Mouse (Mus musculus) embryonic stem cell, embryonic (primary cell): ENCODE results near the gene Mrpl55.
"Not testable (repeated sequence)": the region's sequence is repeated elsewhere in the genome, so short reads cannot be mapped to it uniquely, and the experiment has no call there.

Experiments used
- CTCF ChIA-PET, 4 experiments: fragments of 300-600 bp in 2 of 4; fragments of 350-600 bp in 2 of 4; sonication (Branson Sonifier 250); formaldehyde crosslinking; loops; one replicate each; lab custom pipeline; 2022; ENCODE audit warnings: inconsistent platforms in 2 of 4; lab: Charles Lee
- POLR2A ChIA-PET, 4 experiments: fragments of 300-600 bp in 2 of 4; fragments of 350-600 bp in 2 of 4; sonication (Branson Sonifier 250); formaldehyde crosslinking; loops; one replicate each; lab custom pipeline; 2022; ENCODE audit warnings: antibody characterized with exemption in 4 of 4, inconsistent platforms in 1 of 4; lab: Charles Lee

Mrpl55 gene

DNA sequence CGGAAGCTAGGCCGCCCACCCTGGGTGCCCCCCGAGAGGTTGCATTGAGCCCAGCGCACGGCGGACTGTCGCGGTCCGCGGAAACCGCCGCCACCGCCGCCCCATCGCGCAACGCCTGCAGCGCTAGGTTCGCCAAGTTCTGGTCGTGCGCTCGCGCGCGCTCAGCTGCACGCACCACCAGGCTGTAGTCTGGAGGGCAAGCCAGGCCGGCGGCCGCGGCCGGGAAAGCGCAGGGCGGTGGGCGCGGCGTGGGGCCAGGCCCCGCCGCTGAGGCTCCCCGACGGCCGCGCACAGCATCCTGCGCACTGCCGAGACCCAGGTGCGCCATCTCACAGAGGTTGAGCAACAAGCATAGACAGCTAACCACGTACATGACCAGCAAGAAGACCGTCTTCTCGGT, 25.8 kb upstream of the Mrpl55 start:
- ChIA-PET POLR2A (interaction anchor here (0.6 to 6.5 kb wide), 17 partner anchors 8 to 330 kb away, joined by 3 to 54 read pairs (median 6); partner anchors contain the start of genes Iba57 (in 2 of the 4), 2310033P09Rik (in 1 of the 4), Hist3h2a (in 1 of the 4) and Mrpl55 (in 1 of the 4)), CTCF (interaction anchor here in 2 of 4 experiments (0.9 to 1.6 kb wide), 4 partner anchors 12 to 78 kb away, joined by 3 to 4 read pairs (median 4); no protein-coding TSS in a partner anchor)

- CTCF ChIA-PET: interaction anchor here in 1 of 4 experiments (1.0 kb wide), 2 partner anchors 42 to 46 kb away, joined by 3 read pairs; no protein-coding TSS in a partner anchor
- POLR2A ChIA-PET: interaction anchor here in 3 of 4 experiments (1.0 to 6.5 kb wide), 12 partner anchors 8 to 223 kb away, joined by 3 to 54 read pairs (median 7); partner anchors contain the start of genes Iba57 (in 2 of the 3), Hist3h2a (in 1 of the 3), Mrpl55 (in 1 of the 3) and Trim17 (in 1 of the 3)
Observed at GRCm38 (mm10) chr11:59176921-59177320, 25.4 kb upstream of the Mrpl55 start.

DNA sequence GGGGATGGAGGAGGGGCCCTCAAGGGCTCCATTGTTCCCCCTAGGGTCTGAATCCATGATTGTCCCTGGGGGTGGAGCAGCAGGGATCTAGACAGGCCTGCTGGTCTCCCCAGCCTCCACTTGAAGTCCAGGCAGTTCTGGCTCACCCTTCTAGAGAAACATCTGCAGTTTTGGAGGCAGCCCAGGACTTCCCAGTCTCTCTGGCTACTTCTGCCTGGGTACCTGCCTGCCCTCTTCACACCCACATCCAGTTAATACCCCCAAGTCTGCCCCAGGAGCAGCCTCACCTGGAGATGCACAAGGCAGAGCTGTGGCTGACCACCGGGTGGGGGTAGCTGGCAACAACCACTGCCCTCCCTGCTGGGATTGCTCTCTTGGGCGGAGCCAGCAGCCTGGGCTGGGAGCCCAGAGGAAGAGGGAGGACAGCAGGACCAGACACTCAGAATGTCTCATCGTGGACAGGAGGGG, 19.4 kb upstream of the Mrpl55 start, which contains the start of gene Gjc2:
Gjc2 (minus strand) TSS at position 350 of the 468 bp plus-strand sequence.
- ChIA-PET POLR2A (interaction anchor here in 3 of 4 experiments (1.0 to 1.8 kb wide), 6 partner anchors 8 to 84 kb away, joined by 3 to 8 read pairs (median 5); no protein-coding TSS in a partner anchor), CTCF (interaction anchor here in 3 of 4 experiments (0.8 to 2.9 kb wide), 8 partner anchors 8 to 190 kb away, joined by 3 to 25 read pairs (median 6); no protein-coding TSS in a partner anchor)

DNA sequence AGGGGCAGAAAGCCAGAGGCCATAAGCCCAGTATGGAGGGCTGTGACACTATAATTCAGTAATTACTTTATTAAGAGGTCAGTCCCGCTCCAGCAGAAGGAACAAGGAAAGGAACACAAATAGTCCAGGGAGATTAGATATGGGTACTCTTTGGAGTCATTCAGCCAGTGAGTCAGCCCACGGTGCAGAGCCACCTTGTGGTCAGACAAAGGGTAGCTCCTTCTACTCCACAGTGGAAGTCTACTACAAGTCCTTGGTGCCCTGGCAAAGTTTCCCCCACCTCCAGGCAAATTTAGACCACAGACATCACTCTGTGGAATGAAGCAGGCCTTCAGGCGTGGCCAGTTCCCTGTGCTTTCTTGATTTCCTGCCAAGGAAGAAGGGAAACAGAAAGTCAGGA, 18.5 kb upstream of the Mrpl55 start:
- ChIA-PET POLR2A (interaction anchor here in 3 of 4 experiments (0.6 to 1.8 kb wide), 9 partner anchors 8 to 229 kb away, joined by 3 to 8 read pairs (median 4); partner anchors contain the start of genes Hist3h2a (in 1 of the 3), Mrpl55 (in 1 of the 3) and Trim17 (in 1 of the 3)), CTCF (interaction anchor here (0.5 to 2.9 kb wide), 39 partner anchors 9 to 860 kb away, joined by 3 to 25 read pairs (median 3); partner anchors contain the start of gene Iba57 (in 2 of the 4))

DNA sequence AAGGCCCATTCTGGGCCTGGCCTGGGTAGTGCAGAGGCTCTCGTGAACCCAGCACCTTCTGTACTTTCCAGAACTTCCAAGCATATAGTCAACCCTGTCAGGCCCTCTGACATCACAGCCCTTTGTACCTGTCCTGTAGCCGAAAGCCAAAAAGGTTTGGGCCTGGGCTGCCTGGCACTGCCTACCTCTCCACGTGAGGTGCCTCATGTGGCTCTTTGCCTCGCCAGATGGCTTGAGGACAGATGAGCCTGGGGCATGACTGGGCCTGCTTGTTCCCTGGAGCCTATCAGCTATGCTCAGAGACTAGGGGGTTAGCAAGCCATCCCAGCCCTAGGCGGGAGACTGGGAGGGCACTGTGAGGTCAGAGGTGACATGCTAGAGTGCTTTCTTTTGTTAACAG, 16.8 kb upstream of the Mrpl55 start:
- ChIA-PET CTCF (interaction anchor here in 2 of 4 experiments (0.7 to 2.9 kb wide), 4 partner anchors 12 to 34 kb away, joined by 3 to 25 read pairs (median 4); no protein-coding TSS in a partner anchor), POLR2A (interaction anchor here in 3 of 4 experiments (0.5 to 2.7 kb wide), 6 partner anchors 9 to 42 kb away, joined by 3 to 7 read pairs (median 4); partner anchors contain the start of gene Iba57 (in 1 of the 3))

DNA sequence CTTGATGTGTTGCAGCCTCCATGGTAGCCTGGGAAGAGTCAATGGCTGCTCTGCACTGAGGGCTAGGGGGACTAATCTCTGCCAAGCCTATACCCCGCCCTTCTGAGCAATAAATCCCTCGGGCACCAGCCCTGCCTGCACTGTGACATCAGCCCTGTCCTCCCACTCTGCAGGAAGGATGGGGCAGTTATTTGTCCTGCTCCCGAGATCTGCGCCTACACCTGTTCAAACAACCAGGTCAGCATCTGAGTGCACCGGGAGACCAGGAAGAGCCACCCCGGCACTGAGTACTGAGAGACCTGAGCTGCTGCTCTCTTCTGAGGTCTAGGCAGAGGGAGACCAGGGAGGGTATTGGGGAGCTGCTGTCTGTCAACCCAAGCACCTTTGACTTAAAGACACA, 14.6 kb upstream of the Mrpl55 start:
- ChIA-PET CTCF (interaction anchor here in 2 of 4 experiments (0.6 to 1.6 kb wide), 2 partner anchors 12 to 94 kb away, joined by 4 to 11 read pairs; no protein-coding TSS in a partner anchor), POLR2A (interaction anchor here in 2 of 4 experiments (1.0 to 2.7 kb wide), 6 partner anchors 11 to 89 kb away, joined by 3 to 8 read pairs (median 6); partner anchors contain the start of gene Iba57 (in 1 of the 2))

DNA sequence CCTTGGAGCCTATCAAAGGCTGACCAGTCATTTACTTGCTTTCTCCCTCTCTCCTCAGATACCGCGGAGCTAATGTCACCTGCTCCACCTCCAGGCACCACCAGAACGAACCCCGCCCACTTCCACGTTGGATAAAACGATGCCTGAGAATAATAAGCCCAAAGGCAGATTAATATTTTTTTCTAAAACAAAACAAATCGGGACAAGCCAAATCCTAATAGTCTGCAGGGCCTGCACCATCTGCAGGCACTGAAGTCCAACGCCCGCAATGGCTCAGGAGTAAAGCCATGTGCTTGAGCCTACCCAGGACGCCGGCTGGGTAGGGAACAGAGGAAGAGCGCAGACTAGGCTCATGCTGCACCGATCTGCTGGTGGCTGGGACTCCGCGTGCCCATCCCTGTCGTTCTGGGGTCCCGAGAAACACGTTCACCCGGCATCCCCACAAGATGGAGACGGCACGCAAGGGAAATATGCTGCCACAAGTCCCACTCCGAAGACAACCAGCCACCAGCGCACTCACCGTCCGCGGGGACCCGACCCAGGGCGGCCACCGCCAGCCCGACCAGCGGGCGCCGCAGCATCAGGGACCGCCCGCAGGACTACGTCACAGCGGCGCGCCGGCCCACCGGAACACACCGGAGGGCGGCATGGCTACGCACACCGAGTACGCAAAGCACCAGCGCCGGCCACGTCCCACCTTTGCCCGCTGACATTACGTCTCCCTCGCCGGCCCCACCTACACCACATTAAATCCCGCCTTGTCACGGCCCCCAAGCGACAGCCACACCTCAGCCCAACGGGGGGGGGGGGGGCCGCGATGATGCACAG, 10.8 kb upstream of the Mrpl55 start:
- CTCF ChIA-PET: interaction anchor here in 2 of 4 experiments (0.6 to 1.6 kb wide), 2 partner anchors 10 to 97 kb away, joined by 4 to 5 read pairs; partner anchors contain the start of gene Mrpl55 (in 1 of the 2)

DNA sequence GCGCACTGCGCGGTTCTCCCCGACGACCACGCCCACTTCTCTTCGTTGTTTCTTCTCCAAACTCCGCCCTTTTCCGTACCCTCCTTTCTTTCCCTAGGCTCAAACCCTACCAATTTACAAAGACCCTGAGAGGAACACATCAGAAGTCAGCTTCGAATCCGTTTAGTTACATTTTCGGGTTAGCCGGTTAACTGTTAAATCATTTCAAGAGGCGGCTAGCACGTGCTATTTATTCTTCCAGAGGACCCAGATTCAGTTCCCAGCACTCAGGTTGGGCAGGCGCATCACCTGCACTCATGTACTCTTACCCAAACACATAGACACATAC, 10.3 kb upstream of the Mrpl55 start, which contains the start of gene Guk1:
Guk1 (minus strand) TSS at position 154 of the 328 bp plus-strand sequence.
- ChIA-PET CTCF (interaction anchor here in 1 of 4 experiments (1.6 kb wide), 1 partner anchor 10 kb away, joined by 5 read pairs; the partner anchor contains the start of gene Mrpl55), POLR2A (interaction anchor here in 1 of 4 experiments (0.7 to 3.2 kb wide), 2 partner anchors 10 to 57 kb away, joined by 5 to 13 read pairs; partner anchors contain the start of gene Mrpl55)

More for the DNA sequence above, 10.8 kb upstream of the Mrpl55 start:
- POLR2A ChIA-PET: interaction anchor here in 2 of 4 experiments (0.7 to 3.2 kb wide), 8 partner anchors 9 to 58 kb away, joined by 3 to 13 read pairs (median 3); partner anchors contain the start of gene Mrpl55 (in 1 of the 2)

DNA sequence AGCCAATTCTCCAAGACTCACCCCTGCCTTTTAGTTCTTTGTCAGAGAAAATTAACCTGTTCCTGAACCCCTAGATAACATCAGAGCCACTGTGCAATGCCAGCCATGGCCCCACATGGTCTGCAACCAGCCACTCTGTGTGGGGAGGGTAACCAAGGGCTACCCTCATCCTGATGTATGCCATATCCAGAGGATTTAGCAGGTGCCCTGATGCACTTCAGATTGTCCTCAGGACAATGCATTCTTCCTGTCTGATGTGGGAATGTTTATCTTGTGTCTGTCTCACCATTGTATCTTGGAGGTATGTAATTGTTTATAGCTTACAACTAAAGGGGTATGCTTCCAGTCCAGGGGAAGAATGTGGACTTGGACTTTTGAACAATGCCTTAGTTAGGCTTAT, 6.1 kb upstream of the Mrpl55 start:
- CTCF ChIA-PET: interaction anchor here in 1 of 4 experiments (1.0 kb wide), 1 partner anchor 101 kb away, joined by 3 read pairs; no protein-coding TSS in a partner anchor
- POLR2A ChIA-PET: interaction anchor here in 1 of 4 experiments (0.7 kb wide), 1 partner anchor 16 kb away, joined by 3 read pairs; no protein-coding TSS in a partner anchor

GRCm38 (mm10) chr11:59201216-59202002, 877 bp upstream of the Mrpl55 start:
- POLR2A ChIA-PET: interaction anchor here (0.5 to 15.8 kb wide), 34 partner anchors 8 to 1498 kb away, joined by 3 to 233 read pairs (median 4); partner anchors contain the start of genes Iba57 (in 2 of the 4), Arf1 (in 1 of the 4), Guk1 (in 1 of the 4) and Hist3h2a (in 1 of the 4)
- CTCF ChIA-PET: interaction anchor here in 3 of 4 experiments (0.8 to 1.3 kb wide), 4 partner anchors 9 to 103 kb away, joined by 3 to 6 read pairs (median 4); partner anchors contain the start of gene Guk1 (in 1 of the 3)

- POLR2A ChIA-PET: interaction anchor here (0.6 to 15.8 kb wide), 19 partner anchors 11 to 219 kb away, joined by 3 to 233 read pairs (median 4); partner anchors contain the start of gene Arf1 (in 2 of the 4)
- CTCF ChIA-PET: interaction anchor here in 1 of 4 experiments (1.9 kb wide), 1 partner anchor 10 kb away, joined by 9 read pairs; no protein-coding TSS in a partner anchor
Observed at GRCm38 (mm10) chr11:59208153-59208831, 6.0 kb downstream of the Mrpl55 start, which contains the start of gene 2310033P09Rik. Gene 2310033P09Rik, plus strand, starts transcription at chr11:59208321.

GRCm38 (mm10) chr11:59209003-59209441, 6.7 kb downstream of the Mrpl55 start:
- POLR2A ChIA-PET: interaction anchor here (0.6 to 15.8 kb wide), 15 partner anchors 10 to 114 kb away, joined by 3 to 233 read pairs (median 5); partner anchors contain the start of gene Arf1 (in 2 of the 4)
- CTCF ChIA-PET: interaction anchor here in 3 of 4 experiments (0.6 to 1.9 kb wide), 6 partner anchors 10 to 1206 kb away, joined by 3 to 12 read pairs (median 4); no protein-coding TSS in a partner anchor

- POLR2A ChIA-PET: interaction anchor here in 3 of 4 experiments (0.8 to 15.8 kb wide), 15 partner anchors 8 to 115 kb away, joined by 3 to 233 read pairs (median 5); partner anchors contain the start of genes Arf1 (in 1 of the 3) and Mrpl55 (in 1 of the 3)
- CTCF ChIA-PET: interaction anchor here in 3 of 4 experiments (0.6 to 1.9 kb wide), 9 partner anchors 9 to 274 kb away, joined by 3 to 12 read pairs (median 3); no protein-coding TSS in a partner anchor
Observed at GRCm38 (mm10) chr11:59209580-59209979, 7.3 kb downstream of the Mrpl55 start.

DNA sequence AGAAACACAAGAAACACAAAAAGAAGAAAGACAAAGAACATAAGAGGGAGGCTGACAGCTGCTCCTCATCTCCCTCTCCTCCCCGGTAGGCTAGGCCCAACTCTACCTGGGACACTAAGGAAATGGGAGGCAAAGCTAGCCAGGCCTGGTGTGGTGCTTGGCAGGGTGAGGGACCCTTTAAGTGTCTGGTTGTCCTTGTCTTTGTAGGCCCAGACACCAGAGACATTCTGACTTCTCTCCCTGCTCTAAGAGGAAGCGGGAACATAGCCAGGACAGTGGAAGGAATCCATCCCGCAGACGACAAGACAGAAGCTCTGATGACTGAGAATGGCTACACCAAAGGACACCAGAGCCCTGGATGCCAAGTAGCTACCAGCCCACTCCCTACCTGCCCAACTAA, 7.7 kb downstream of the Mrpl55 start:
- POLR2A ChIA-PET: interaction anchor here in 3 of 4 experiments (0.8 to 15.8 kb wide), 14 partner anchors 8 to 255 kb away, joined by 3 to 233 read pairs (median 6); partner anchors contain the start of genes Arf1 (in 1 of the 3), Hist3h2a (in 1 of the 3), Mrpl55 (in 1 of the 3) and Trim17 (in 1 of the 3)
- CTCF ChIA-PET: interaction anchor here in 3 of 4 experiments (0.6 to 1.9 kb wide), 9 partner anchors 9 to 273 kb away, joined by 3 to 12 read pairs (median 3); no protein-coding TSS in a partner anchor

DNA sequence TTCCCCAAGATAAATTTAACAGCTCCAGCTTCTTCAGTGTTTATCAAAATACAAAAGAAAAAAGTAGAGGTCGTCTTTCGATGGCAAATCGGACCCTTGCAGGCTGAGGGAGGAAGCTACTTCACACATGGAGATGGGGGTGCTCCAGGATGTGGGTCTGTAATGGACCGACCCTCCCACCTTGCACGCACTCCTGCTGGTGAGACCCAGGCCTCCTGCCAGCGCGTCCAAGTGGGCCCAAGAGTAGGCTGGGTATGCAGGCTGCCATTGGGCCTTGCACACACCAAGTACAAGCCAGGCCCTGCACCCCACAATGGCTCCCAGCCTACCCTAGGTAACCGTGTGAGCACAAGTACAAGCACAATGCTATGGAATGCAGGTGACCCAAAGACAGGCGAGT, 9.3 kb downstream of the Mrpl55 start:
- POLR2A ChIA-PET: interaction anchor here in 2 of 4 experiments (2.4 to 15.8 kb wide), 2 partner anchors 7 to 10 kb away, joined by 7 to 233 read pairs; no protein-coding TSS in a partner anchor
- CTCF ChIA-PET: not testable (repeated sequence)
